Mouse (Mus musculus): Measurements from ENCODE around the gene Ssr2.

DNA sequence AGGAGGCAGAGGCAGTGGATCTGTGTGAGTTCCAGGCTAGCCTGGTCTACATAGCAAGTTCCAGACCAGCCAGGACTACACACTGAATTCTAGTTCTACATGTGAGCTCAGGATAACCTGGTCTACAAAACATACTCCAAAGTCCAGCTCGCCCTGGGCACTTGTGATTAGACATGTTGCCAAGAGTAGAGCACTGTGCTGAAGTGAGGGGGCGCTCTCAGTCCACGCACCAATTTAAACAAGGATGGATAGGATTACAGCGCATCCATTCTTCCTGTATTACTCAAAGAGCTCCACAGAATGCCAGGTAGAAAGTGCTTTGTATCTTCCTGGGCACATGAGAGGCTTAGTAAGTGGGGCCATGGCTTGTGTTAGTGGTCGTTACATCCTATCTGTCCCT lies 31.2 kb upstream of the Ssr2 start:
- TF ChIP-seq CTCF (IDR thresholded peaks at IDR 0.05; ENCODE audit: control insufficient read depth, insufficient read depth, insufficient read length) (peak; percentile 14), CEBPB (IDR thresholded peaks at IDR 0.05; ENCODE audit: low read depth) (no peak), FOSL1 (IDR thresholded peaks at IDR 0.05; ENCODE audit: insufficient read depth, low read length, poor library complexity, severe bottlenecking) (no peak), USF1 (IDR thresholded peaks at IDR 0.05; ENCODE audit: low read depth) (no peak), MAX (IDR thresholded peaks at IDR 0.05) (no peak), MYOG (IDR thresholded peaks at IDR 0.05; ENCODE audit: control insufficient read depth, extremely low read depth, insufficient read length) (no peak)
